Mouse (Mus musculus): ENCODE data around the gene Treh.

Treh gene

GRCm38 (mm10) chr9:44663706-44664105, 9.3 kb upstream of the Treh start:
- in situ Hi-C loops (cut with MboI; ENCODE audit: low pct_unique_long_range_greater_than_20kb in 1 of 2, low sequenced_read_pairs in 2 of 2, unreplicated experiment in 1 of 2), result no loop called here

GRCm38 (mm10) chr9:44671416-44671815, 1.6 kb upstream of the Treh start:
- in situ Hi-C loops (cut with MboI; ENCODE audit: low pct_unique_long_range_greater_than_20kb in 1 of 2, low sequenced_read_pairs in 2 of 2, unreplicated experiment in 1 of 2), result no loop called here

DNA sequence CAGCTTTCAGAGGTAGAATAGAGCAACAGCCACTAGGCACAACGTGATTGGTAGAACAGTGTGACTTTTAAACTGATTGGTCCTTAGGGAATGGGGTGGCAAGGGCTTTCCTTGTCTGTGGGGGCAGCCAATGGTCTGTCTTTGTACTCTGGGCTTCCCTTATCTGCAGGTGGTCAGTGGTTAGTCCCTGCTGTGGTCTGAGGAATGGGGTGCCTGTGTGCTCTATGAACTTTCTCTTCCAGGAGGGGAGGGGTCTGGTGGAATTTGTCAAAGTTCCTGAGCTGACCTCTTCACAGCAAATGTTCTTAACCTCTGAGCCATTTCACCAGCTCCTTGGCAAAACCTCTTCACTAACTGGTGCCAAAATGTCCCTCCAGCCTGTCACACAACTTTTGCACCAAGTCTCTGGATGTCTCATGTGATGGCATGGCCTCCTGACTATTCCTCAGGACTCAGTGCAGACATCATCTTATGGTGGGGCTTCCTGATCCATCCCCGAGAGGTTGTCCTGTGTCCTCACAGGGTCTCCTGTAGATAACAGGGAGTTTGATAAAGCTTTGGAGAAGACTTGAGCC, 655 bp upstream of the Treh start:
- in situ Hi-C loops (cut with MboI; ENCODE audit: low pct_unique_long_range_greater_than_20kb in 1 of 2, low sequenced_read_pairs in 2 of 2, unreplicated experiment in 1 of 2), result no loop called here

DNA sequence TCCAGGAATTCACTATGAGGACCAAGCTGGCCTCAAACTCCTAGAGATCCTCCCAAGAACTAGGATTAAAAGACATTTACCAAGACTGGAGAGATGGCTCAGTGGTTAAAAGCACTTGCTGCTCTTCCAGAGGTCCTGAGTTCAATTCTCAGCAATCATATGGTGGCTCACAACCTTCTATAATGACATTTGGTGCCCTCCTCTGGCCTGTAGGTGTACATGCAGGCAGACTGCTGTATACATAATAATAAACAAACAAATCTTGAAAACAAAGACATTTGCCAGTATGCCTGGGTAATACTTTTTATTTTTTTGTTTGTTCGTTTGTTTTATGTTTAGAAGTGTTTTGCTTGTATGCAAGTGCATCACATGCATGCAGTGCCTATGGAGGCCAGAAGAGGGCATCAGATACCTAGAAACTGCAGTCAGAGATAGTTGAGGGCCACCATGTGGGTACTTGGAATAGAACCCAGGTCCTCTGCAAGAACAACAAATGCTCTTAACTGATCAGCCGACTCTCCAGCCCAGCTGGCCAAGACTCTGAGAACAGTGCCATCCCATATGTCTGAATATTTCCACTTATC, 5.3 kb downstream of the Treh start:
- in situ Hi-C loops (cut with MboI; ENCODE audit: low pct_unique_long_range_greater_than_20kb in 1 of 2, low sequenced_read_pairs in 2 of 2, unreplicated experiment in 1 of 2), result no loop called here

DNA sequence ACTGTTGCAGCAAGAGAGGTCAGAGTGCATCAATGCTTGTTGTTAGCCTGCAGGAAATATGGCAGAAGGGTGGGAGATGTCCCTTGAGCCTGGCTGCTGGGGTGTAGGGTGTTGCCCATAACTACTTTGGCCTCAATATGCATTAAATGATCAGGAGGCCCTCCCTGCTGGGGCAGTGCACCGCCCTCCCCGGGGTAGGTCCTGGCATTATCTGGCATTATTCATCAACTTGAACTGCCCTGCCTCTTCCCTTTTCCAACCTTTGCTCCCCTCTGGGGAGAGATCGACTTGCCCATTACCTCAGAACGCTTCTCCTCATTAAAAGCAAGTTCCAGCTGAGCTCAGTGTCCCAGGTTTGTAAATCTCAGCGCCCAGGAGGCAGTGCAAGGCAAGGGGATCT, 6.5 kb downstream of the Treh start:
- in situ Hi-C loops (cut with MboI; ENCODE audit: low pct_unique_long_range_greater_than_20kb in 1 of 2, low sequenced_read_pairs in 2 of 2, unreplicated experiment in 1 of 2), result no loop called here

- in situ Hi-C loops (cut with MboI; ENCODE audit: low pct_unique_long_range_greater_than_20kb in 1 of 2, low sequenced_read_pairs in 2 of 2, unreplicated experiment in 1 of 2), result no loop called here
Observed at GRCm38 (mm10) chr9:44683046-44683445, 10.0 kb downstream of the Treh start.

DNA sequence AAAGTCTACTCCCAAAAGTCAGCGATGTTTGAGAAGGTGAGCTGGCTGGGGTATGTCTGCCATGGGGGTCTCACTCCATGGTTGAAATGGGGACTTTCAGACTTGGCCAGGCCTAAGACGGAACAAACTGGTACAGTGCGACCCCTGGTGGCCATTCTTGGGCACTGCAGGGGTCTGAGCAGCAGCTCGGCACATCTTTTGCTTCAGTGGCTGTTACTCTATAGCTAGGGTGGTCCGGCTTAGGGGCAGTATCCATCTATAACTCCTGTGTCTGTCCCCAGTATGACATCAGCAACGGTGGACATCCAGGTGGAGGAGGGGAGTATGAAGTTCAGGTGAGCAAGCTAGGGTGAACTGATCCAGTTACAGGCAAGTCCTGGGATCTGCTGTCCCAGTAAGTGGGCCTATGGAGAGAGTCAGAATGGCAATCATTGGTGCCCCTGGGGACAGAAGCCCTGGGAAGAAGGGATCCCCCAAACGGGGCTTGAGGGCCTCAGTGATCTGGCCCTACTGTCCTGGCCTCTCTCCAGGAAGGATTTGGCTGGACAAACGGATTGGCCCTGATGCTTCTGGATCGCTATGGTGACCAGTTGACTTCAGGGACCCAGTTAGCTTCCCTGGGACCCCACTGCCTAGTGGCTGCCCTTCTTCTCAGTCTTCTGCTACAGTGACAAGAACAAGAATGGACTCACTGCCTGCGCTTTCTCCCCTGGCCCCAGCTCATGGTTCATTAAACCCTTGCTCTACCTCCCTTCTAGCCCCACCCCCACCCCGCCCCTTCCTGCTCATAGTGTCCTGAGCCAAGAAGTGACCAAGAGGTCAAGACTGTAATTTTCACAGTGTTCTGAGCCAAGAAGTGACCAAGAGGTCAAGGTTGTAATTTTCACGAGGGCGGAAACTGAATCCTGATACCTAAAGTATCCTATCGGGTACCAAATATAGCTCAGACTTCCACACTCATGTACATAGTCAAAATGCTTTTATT, 12.6 kb downstream of the Treh start:
- in situ Hi-C loops (cut with MboI; ENCODE audit: low pct_unique_long_range_greater_than_20kb in 1 of 2, low sequenced_read_pairs in 2 of 2, unreplicated experiment in 1 of 2), result no loop called here

GRCm38 (mm10) chr9:44686638-44687037, 13.6 kb downstream of the Treh start:
- in situ Hi-C loops (cut with MboI; ENCODE audit: low pct_unique_long_range_greater_than_20kb in 1 of 2, low sequenced_read_pairs in 2 of 2, unreplicated experiment in 1 of 2), result no loop called here

GRCm38 (mm10) chr9:44688013-44688412, 15.0 kb downstream of the Treh start:
- in situ Hi-C loops (cut with MboI; ENCODE audit: low pct_unique_long_range_greater_than_20kb in 1 of 2, low sequenced_read_pairs in 2 of 2, unreplicated experiment in 1 of 2), result no loop called here

GRCm38 (mm10) chr9:44690641-44691040, 17.6 kb downstream of the Treh start:
- in situ Hi-C loops (cut with MboI; ENCODE audit: low pct_unique_long_range_greater_than_20kb in 1 of 2, low sequenced_read_pairs in 2 of 2, unreplicated experiment in 1 of 2), result no loop called here

DNA sequence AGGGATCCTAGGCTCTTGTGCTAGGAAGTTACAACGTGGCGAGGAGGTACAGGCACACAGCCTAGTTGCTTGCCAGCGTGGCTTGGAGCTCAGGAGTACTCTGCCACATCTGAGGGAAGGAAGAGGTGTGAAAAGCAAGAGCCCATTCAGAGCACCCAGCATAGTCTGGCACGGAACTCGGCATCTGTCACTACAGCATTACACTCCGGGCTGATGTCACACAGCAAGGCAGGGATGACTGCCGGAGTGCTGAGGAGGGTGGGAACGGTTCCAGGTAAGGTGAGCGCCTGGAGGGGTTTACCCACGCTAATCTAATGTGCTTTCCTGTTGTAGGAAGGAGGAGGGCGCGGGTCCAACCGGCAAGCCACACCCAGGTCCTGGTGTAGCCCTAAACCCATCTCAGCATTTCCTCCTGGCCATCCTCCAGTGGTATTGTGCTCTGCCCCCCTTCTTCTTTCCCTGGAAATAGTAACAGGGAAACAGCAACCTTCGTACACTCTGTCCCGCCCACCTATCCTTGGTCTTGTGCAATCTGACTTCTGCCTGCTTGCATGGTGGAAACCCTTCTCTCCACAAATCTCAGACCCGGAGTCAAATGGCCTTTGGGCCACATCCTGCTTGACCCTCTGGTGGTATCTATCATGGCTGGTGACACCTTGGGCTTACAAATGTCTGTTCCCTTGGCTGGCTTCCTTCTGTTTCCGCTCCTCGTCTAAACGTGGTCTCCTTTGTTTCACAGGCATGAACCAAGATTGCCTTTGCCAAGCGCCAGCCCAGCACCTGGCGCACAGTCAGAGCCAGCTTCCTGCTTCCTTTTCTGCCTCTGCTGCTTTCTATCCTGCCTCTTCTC, 18.9 kb downstream of the Treh start:
- in situ Hi-C loops (cut with MboI; ENCODE audit: low pct_unique_long_range_greater_than_20kb in 1 of 2, low sequenced_read_pairs in 2 of 2, unreplicated experiment in 1 of 2), result no loop called here

GRCm38 (mm10) chr9:44693071-44693470, 20.0 kb downstream of the Treh start:
- in situ Hi-C loops (cut with MboI; ENCODE audit: low pct_unique_long_range_greater_than_20kb in 1 of 2, low sequenced_read_pairs in 2 of 2, unreplicated experiment in 1 of 2), result no loop called here

DNA sequence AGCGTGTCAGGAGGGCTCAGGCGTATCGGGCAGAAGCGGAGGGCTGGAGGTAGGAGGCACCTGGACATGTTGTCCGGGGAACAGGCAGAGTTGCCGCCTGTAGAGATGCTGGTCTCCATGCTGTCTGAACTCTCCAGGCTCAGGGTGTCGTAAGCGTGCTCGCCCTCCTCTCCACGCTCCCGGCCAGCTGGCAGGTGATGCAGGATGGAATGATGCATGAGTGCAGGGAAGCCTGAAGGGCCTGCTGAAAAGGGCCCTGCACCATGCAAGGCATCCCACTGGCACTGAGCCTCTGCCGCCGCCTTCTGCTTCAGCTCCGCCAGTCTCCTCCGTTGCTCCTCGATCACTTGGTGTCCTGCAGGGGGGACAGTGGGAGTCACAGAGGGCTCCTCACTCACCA, 24.8 kb downstream of the Treh start:
- in situ Hi-C loops (cut with MboI; ENCODE audit: low pct_unique_long_range_greater_than_20kb in 1 of 2, low sequenced_read_pairs in 2 of 2, unreplicated experiment in 1 of 2), result no loop called here

DNA sequence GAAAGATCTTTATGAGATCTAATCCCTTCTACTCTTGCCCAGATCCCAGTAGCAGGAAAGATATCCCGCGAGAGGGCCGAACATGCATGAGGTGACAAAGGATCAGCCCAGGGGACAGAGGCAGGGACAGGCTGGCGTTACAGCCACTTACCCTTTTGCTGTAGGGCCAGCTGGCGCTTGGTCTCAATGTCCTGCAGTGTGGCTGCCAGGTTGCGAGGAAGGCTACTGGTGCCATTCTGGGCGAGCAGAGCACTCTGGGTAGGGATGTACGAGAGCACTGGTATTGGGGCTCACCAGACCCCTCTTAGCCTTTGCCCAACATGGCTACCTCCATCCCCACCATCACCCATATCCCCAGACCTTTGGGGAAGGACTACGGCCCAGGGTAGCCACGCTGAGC, 26.2 kb downstream of the Treh start:
- in situ Hi-C loops (cut with MboI; ENCODE audit: low pct_unique_long_range_greater_than_20kb in 1 of 2, low sequenced_read_pairs in 2 of 2, unreplicated experiment in 1 of 2), result no loop called here

DNA sequence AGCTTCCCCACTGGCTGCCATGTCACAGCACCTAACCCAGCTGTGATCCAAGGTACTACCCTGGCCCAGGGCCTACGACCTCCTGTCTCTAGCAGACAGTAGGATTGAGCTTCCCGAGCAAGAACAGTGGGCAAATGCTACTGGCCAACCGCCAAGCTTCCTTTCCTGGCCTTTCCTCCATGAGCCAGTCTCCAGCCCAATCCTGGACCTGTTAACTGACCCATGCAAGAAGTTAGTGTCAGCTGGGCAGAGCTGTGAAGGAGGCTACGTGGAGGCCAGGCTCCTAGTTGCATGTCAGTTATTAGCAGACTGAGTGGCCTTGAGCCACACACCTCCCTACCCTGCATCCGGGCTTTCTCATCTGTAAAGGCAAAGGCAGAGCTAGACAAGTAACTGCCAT, 26.7 kb downstream of the Treh start:
- in situ Hi-C loops (cut with MboI; ENCODE audit: low pct_unique_long_range_greater_than_20kb in 1 of 2, low sequenced_read_pairs in 2 of 2, unreplicated experiment in 1 of 2), result no loop called here

GRCm38 (mm10) chr9:44707749-44708428, 34.9 kb downstream of the Treh start:
- in situ Hi-C loops (cut with MboI; ENCODE audit: low pct_unique_long_range_greater_than_20kb in 1 of 2, low sequenced_read_pairs in 2 of 2, unreplicated experiment in 1 of 2), result no loop called here

DNA sequence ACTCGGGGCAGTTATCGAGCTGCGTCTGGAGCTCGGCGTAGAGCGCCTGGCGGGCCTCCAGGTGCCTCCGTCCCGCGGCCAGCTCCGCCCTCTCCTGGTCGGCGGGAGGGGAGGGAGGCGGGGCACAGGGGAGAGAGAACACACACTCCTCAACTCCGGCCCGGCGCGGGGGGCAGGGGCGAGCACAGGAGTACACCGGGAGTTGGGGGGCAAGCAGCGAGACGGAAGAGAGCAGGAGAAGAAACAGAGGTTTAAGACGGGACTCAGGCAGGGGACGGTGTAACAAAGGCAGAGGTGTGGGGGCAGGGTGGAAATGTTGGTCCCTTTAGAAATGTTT, 35.4 kb downstream of the Treh start:
- in situ Hi-C loops (cut with MboI; ENCODE audit: low pct_unique_long_range_greater_than_20kb in 1 of 2, low sequenced_read_pairs in 2 of 2, unreplicated experiment in 1 of 2), result no loop called here

GRCm38 (mm10) chr9:44708925-44709324, 35.9 kb downstream of the Treh start:
- in situ Hi-C loops (cut with MboI; ENCODE audit: low pct_unique_long_range_greater_than_20kb in 1 of 2, low sequenced_read_pairs in 2 of 2, unreplicated experiment in 1 of 2), result no loop called here

Data from mouse embryonic stem cell (cell line).